Mouse (Mus musculus): ENCODE results near the gene Armc3.

The Armc3 gene

GRCm38 (mm10) chr2:19351615-19352253, 152.6 kb downstream of the Armc3 start:
- DNase-seq (ENCODE audit: low read depth) = no peak

DNA sequence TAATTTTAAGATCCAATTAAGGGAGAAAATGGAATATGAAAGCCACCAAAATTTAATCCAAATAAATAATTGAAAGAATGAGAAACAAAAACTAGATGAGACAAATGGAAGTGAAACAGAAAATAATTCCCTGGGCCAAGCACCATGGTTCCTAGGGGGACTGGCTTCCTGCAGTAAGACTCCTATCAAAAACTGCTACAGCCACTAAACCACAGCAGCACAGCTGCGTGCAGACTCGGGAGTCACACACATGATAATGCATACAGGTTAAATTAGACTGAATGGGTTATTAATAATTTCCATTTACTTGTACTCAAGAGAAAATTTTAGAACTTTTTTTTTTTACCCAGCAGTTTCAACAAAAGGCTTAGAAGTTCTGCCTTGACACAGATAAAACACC, 154.1 kb downstream of the Armc3 start:
- DNase-seq (ENCODE audit: low read depth) = no peak
